Mouse (Mus musculus): ENCODE data around the gene Ccdc114.
"Not testable (repeated sequence)": the region's sequence is repeated elsewhere in the genome, so short reads cannot be mapped to it uniquely, and the experiment has no call there.

The Ccdc114 gene

GRCm38 (mm10) chr7:45919083-45919671 lies 4.7 kb upstream of the Ccdc114 start:
- no peak for DNase-seq (ENCODE audit: low spot score in 2 of 2)

GRCm38 (mm10) chr7:45919761-45920160 lies 4.1 kb upstream of the Ccdc114 start:
- no peak for DNase-seq (ENCODE audit: low spot score in 2 of 2)

GRCm38 (mm10) chr7:45920583-45921241 lies 3.2 kb upstream of the Ccdc114 start:
- no peak for DNase-seq (ENCODE audit: low spot score in 2 of 2)

GRCm38 (mm10) chr7:45921242-45921621 lies 2.6 kb upstream of the Ccdc114 start, which contains the start of gene Emp3:
Gene Emp3 (minus strand): TSS chr7:45921404.
- peak; percentile 78 to 82 for DNase-seq (ENCODE audit: low spot score in 2 of 2)

GRCm38 (mm10) chr7:45921950-45922600 lies 1.8 kb upstream of the Ccdc114 start:
- no peak for DNase-seq (ENCODE audit: low spot score in 2 of 2)

- DNase-seq (ENCODE audit: low spot score in 2 of 2), result peak; percentile 98
These were observed 727 bp upstream of the Ccdc114 start for GRCm38 (mm10) chr7:45922928-45923761.

GRCm38 (mm10) chr7:45924429-45924816 lies 551 bp downstream of the Ccdc114 start:
- DNase-seq (ENCODE audit: low spot score in 2 of 2), result peak; percentile 43 to 49

- DNase-seq (ENCODE audit: low spot score in 2 of 2), result no peak
These were observed 4.9 kb downstream of the Ccdc114 start for GRCm38 (mm10) chr7:45928626-45929295.

- DNase-seq (ENCODE audit: low spot score in 2 of 2), result no peak
These were observed 5.8 kb downstream of the Ccdc114 start for GRCm38 (mm10) chr7:45929688-45930087.

- DNase-seq (ENCODE audit: low spot score in 2 of 2), result not testable (repeated sequence)
These were observed 9.9 kb downstream of the Ccdc114 start for GRCm38 (mm10) chr7:45933766-45934165.

GRCm38 (mm10) chr7:45935114-45935513 lies 11.2 kb downstream of the Ccdc114 start:
- DNase-seq (ENCODE audit: low spot score in 2 of 2), result peak; percentile 62 to 70

GRCm38 (mm10) chr7:45939836-45940235 lies 16.0 kb downstream of the Ccdc114 start:
- DNase-seq (ENCODE audit: low spot score in 2 of 2), result no peak

GRCm38 (mm10) chr7:45941986-45942385 lies 18.1 kb downstream of the Ccdc114 start:
- DNase-seq (ENCODE audit: low spot score in 2 of 2), result no peak

GRCm38 (mm10) chr7:45943280-45943679 lies 19.4 kb downstream of the Ccdc114 start:
- not testable (repeated sequence) for DNase-seq (ENCODE audit: low spot score in 2 of 2)

- DNase-seq (ENCODE audit: low spot score in 2 of 2), result no peak
These were observed 25.2 kb downstream of the Ccdc114 start for GRCm38 (mm10) chr7:45949061-45949460.

- no peak for DNase-seq (ENCODE audit: low spot score in 2 of 2)
These were observed 32.7 kb downstream of the Ccdc114 start for GRCm38 (mm10) chr7:45956611-45957010.

- no peak for DNase-seq (ENCODE audit: low spot score in 2 of 2)
These were observed 48.2 kb downstream of the Ccdc114 start for GRCm38 (mm10) chr7:45971831-45972723.

GRCm38 (mm10) chr7:45973271-45973687 lies 49.4 kb downstream of the Ccdc114 start:
- no peak for DNase-seq (ENCODE audit: low spot score in 2 of 2)

- no peak for DNase-seq (ENCODE audit: low spot score in 2 of 2)
These were observed 50.2 kb downstream of the Ccdc114 start for GRCm38 (mm10) chr7:45974103-45974502.

- DNase-seq (ENCODE audit: low spot score in 2 of 2), result no peak
These were observed 50.6 kb downstream of the Ccdc114 start for GRCm38 (mm10) chr7:45974512-45974911.
